Mouse (Mus musculus): ENCODE measurements around the gene Icos.

The Icos gene

GRCm38 (mm10) chr1:61042842-61043241 lies 65.1 kb downstream of the Icos start:
- no peak for DNase-seq

- DNase-seq: no peak
These were observed 68.5 kb downstream of the Icos start for GRCm38 (mm10) chr1:61046055-61046705.

GRCm38 (mm10) chr1:61047336-61047735 lies 69.6 kb downstream of the Icos start:
- no peak for DNase-seq
